Mouse (Mus musculus): ENCODE results near the gene Scn8a. TPM values are rescaled to one million over a fixed set of nuclear protein-coding genes. Genes with fewer than 3 reads are reported as not detected.

Scn8a gene
- polyA plus RNA-seq, 1 experiment from 2014 or later, result 0.73 TPM

DNA sequence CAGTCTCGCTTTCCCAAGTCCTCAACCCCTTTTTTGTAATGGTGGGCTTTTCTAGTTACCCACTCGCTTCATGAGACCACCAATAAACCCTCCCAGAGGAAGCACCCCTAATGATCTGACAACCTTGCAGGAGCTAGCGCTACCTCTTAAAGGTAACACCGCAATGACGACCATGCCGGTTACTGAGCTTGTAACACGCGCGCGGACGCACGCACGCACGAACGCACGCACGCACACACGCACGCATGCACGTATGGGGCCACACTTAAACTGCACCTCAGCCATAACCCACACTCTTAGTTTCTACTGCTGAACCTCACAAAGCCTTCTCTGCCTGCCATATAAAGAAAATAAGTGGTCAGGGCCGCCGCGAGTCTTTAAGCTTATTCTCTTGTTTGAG, 26.8 kb downstream of the Scn8a start:
- WGBS, result 97% methylated on average over 23 of the region's 23 CpGs
- H3K4me3 ChIP-seq (ENCODE audit: low read depth, low read length), result no peak overlapping the region

GRCm38 (mm10) chr15:100903811-100904210, 34.2 kb downstream of the Scn8a start:
- WGBS, result 77% methylated on average over 9 of the region's 9 CpGs
- Histone ChIP-seq H3K9ac (ENCODE audit: low read depth, low read length) (no peak overlapping the region), H3K36me3 (ENCODE audit: control insufficient read depth, insufficient read depth, low read length) (no peaks in the 10 kb centered on the region), H3K9me3 (ENCODE audit: control insufficient read depth, low read length) (no peaks in the 10 kb centered on the region), H3K4me1 (replicated peaks; ENCODE audit: control insufficient read depth, insufficient read depth, low read length) (no peaks in the 10 kb centered on the region), H3K27me3 (replicated peaks; ENCODE audit: control insufficient read depth, insufficient read depth, low read length) (no peaks in the 10 kb centered on the region), H3K27ac (ENCODE audit: low read depth, low read length) (no peak overlapping the region), H3K4me2 (no peak overlapping the region), H3K4me3 (ENCODE audit: low read depth, low read length) (no peak overlapping the region)
- ATAC-seq (replicated peaks; ENCODE audit: low FRiP score) (no peak), DNase-seq (ENCODE audit: low spot score) (no peak)

More for the DNA sequence above, 26.8 kb downstream of the Scn8a start:
- H3K27me3 ChIP-seq (replicated peaks; ENCODE audit: control insufficient read depth, insufficient read depth, low read length), result no peaks in the 10 kb centered on the region
- no peak overlapping the region for H3K9ac ChIP-seq (ENCODE audit: low read depth, low read length)
- no peaks in the 10 kb centered on the region for H3K36me3 ChIP-seq (ENCODE audit: control insufficient read depth, insufficient read depth, low read length)
- no peaks in the 10 kb centered on the region for H3K9me3 ChIP-seq (ENCODE audit: control insufficient read depth, low read length)
- DNase-seq (ENCODE audit: low spot score) (no peak), ATAC-seq (replicated peaks; ENCODE audit: low FRiP score) (no peak)
- no peaks in the 10 kb centered on the region for H3K4me1 ChIP-seq (replicated peaks; ENCODE audit: control insufficient read depth, insufficient read depth, low read length)
- H3K4me2 ChIP-seq, result no peak overlapping the region
- no peak overlapping the region for H3K27ac ChIP-seq (ENCODE audit: low read depth, low read length)

DNA sequence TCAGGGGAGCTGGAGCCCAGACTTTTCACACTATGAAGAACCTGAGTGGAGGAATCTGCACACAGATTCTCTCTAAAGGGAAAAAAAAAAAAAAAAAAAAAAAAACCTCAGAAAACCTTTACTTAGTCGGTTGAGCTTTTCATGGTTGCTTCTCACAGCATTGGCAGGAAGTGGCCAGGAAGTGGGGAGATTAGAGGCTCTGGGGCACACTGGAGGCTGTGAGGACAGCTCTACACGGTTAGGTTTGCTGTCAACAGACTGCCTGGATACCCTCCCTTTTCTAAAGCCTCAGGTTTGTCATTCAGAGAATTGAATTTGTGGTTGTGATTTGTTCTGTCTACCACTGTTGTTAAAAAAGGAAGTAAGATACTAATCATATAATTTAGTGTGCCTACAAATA, 35.3 kb downstream of the Scn8a start:
- no peaks in the 10 kb centered on the region for H3K9me3 ChIP-seq (ENCODE audit: control insufficient read depth, low read length)
- H3K27ac ChIP-seq (ENCODE audit: low read depth, low read length), result no peak overlapping the region
- no peaks in the 10 kb centered on the region for H3K27me3 ChIP-seq (replicated peaks; ENCODE audit: control insufficient read depth, insufficient read depth, low read length)
- H3K36me3 ChIP-seq (ENCODE audit: control insufficient read depth, insufficient read depth, low read length), result no peaks in the 10 kb centered on the region
- H3K9ac ChIP-seq (ENCODE audit: low read depth, low read length), result no peak overlapping the region
- ATAC-seq (replicated peaks; ENCODE audit: low FRiP score), result no peak
- H3K4me2 ChIP-seq, result no peak overlapping the region
- no peaks in the 10 kb centered on the region for H3K4me1 ChIP-seq (replicated peaks; ENCODE audit: control insufficient read depth, insufficient read depth, low read length)
- WGBS, result 10% methylated on average over 2 of the region's 2 CpGs
- no peak for DNase-seq (ENCODE audit: low spot score)
- H3K4me3 ChIP-seq (ENCODE audit: low read depth, low read length), result no peak overlapping the region

GRCm38 (mm10) chr15:100905751-100906150, 36.1 kb downstream of the Scn8a start:
- Histone ChIP-seq H3K4me1 (replicated peaks; ENCODE audit: control insufficient read depth, insufficient read depth, low read length) (no peaks in the 10 kb centered on the region), H3K9me3 (ENCODE audit: control insufficient read depth, low read length) (no peaks in the 10 kb centered on the region), H3K36me3 (ENCODE audit: control insufficient read depth, insufficient read depth, low read length) (no peaks in the 10 kb centered on the region), H3K9ac (ENCODE audit: low read depth, low read length) (no peak overlapping the region), H3K27ac (ENCODE audit: low read depth, low read length) (no peak overlapping the region), H3K4me2 (no peak overlapping the region), H3K4me3 (ENCODE audit: low read depth, low read length) (no peak overlapping the region), H3K27me3 (replicated peaks; ENCODE audit: control insufficient read depth, insufficient read depth, low read length) (no peaks in the 10 kb centered on the region)
- 51% methylated on average over 8 of the region's 8 CpGs for WGBS
- DNase-seq (ENCODE audit: low spot score), result no peak
- no peak for ATAC-seq (replicated peaks; ENCODE audit: low FRiP score)

- H3K9me3 ChIP-seq (ENCODE audit: control insufficient read depth, low read length), result no peaks in the 10 kb centered on the region
- no peaks in the 10 kb centered on the region; the same call in 1 of the 2 replicates for H3K27me3 ChIP-seq (replicated peaks; ENCODE audit: control insufficient read depth, insufficient read depth, low read length)
- H3K36me3 ChIP-seq (ENCODE audit: control insufficient read depth, insufficient read depth, low read length), result no peaks in the 10 kb centered on the region
- H3K27ac ChIP-seq (ENCODE audit: low read depth, low read length), result no peak overlapping the region
- WGBS, result 58% methylated on average over 3 of the region's 3 CpGs
- H3K4me2 ChIP-seq, result no peak overlapping the region
- H3K9ac ChIP-seq (ENCODE audit: low read depth, low read length), result no peak overlapping the region
- no peak for ATAC-seq (replicated peaks; ENCODE audit: low FRiP score)
- no peaks in the 10 kb centered on the region for H3K4me1 ChIP-seq (replicated peaks; ENCODE audit: control insufficient read depth, insufficient read depth, low read length)
- no peak overlapping the region for H3K4me3 ChIP-seq (ENCODE audit: low read depth, low read length)
- DNase-seq (ENCODE audit: low spot score), result no peak
Measured at GRCm38 (mm10) chr15:100908817-100909216, 39.2 kb downstream of the Scn8a start.

DNA sequence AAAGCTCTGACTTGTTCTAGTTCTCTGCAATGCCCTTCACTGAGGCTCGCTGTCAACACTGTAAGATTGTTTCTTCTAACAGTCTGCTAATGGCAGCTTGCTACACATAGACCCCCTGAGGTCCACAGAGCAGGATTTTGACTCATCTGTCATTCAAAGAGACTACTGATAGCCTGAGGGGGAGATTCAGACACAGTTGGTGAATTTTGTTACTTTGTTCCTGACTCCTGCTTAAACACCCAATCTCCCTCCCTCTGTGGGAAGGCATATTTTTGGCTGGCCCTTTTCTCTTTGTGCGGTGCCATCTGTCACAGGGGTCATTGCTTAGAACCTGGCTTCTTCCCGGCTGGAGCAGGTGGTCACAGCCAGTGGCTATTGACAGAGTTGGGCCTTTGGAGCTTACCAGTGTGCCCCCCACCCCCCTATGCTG, 40.1 kb downstream of the Scn8a start:
- Histone ChIP-seq H3K27ac (ENCODE audit: low read depth, low read length) (no peak overlapping the region), H3K27me3 (replicated peaks; ENCODE audit: control insufficient read depth, insufficient read depth, low read length) (no peaks in the 10 kb centered on the region; the same call in 1 of the 2 replicates), H3K4me2 (no peak overlapping the region), H3K9me3 (ENCODE audit: control insufficient read depth, low read length) (no peaks in the 10 kb centered on the region), H3K36me3 (ENCODE audit: control insufficient read depth, insufficient read depth, low read length) (no peaks in the 10 kb centered on the region), H3K9ac (ENCODE audit: low read depth, low read length) (no peak overlapping the region), H3K4me1 (replicated peaks; ENCODE audit: control insufficient read depth, insufficient read depth, low read length) (no peaks in the 10 kb centered on the region; the same call in 1 of the 2 replicates), H3K4me3 (ENCODE audit: low read depth, low read length) (no peak overlapping the region)
- WGBS, result 57% methylated on average over 3 of the region's 3 CpGs
- ATAC-seq (replicated peaks; ENCODE audit: low FRiP score) (no peak), DNase-seq (ENCODE audit: low spot score) (no peak)

DNA sequence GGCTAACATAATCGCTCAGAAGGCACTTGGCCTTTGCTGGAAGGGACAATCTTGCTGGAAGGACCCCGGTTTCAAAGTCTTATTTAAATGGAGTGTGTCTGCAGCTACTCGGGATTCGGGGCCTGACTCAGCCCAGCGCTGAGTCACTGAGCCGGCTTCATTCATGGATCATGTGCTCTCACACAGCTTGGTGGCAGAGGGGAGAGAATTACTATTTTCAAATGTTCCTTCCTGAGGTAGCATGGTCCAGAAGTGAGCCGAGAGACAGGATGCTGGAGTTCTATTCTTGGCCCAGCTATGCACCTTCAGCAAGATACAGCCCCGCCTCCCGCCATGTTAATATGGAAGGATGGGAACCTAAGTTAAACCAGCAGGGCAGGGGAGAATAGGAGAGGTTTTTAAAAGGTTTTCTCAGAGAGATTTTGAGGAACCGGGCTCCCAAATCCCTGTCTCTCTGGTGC, 40.8 kb downstream of the Scn8a start:
- no peaks in the 10 kb centered on the region; the same call in 1 of the 2 replicates for H3K4me1 ChIP-seq (replicated peaks; ENCODE audit: control insufficient read depth, insufficient read depth, low read length)
- H3K9ac ChIP-seq (ENCODE audit: low read depth, low read length), result no peak overlapping the region
- H3K9me3 ChIP-seq (ENCODE audit: control insufficient read depth, low read length), result no peaks in the 10 kb centered on the region
- 74% methylated on average over 10 of the region's 10 CpGs for WGBS
- no peaks in the 10 kb centered on the region for H3K36me3 ChIP-seq (ENCODE audit: control insufficient read depth, insufficient read depth, low read length)
- no peak overlapping the region for H3K4me3 ChIP-seq (ENCODE audit: low read depth, low read length)
- no peak for DNase-seq (ENCODE audit: low spot score)
- peaks cover 2% of the 10 kb centered on the region; the same call in 1 of the 2 replicates for H3K27me3 ChIP-seq (replicated peaks; ENCODE audit: control insufficient read depth, insufficient read depth, low read length)
- no peak for ATAC-seq (replicated peaks; ENCODE audit: low FRiP score)
- no peak overlapping the region for H3K27ac ChIP-seq (ENCODE audit: low read depth, low read length)
- no peak overlapping the region for H3K4me2 ChIP-seq

DNA sequence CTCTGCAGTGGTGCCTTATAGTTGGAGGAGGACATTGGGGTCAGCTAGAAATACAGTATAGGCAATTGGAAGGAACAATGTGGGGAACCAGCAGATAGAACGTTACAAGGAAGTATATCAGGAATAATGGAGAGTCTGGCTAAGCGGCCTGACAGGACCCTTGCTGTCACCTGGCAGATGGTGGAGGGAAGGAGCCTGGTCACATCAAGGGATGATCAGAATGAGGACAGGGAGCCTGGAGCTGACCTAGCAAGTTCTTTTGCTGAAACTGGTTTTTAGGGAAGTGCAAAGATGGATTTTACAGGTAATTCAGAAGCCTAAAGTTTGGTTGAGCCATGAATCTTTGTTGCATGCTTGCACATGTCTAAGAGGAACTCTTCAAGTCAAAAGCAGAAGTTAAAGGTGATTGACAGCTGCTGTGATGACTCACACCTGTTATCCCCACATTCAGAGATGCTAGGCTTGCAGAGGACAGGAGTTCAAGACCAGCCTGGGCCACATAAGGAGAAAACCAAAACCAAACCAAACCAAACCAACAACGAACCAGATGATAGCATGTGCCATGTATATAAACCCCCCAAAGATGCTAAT, 43.1 kb downstream of the Scn8a start:
- Histone ChIP-seq H3K4me2 (no peak overlapping the region), H3K4me1 (replicated peaks; ENCODE audit: control insufficient read depth, insufficient read depth, low read length) (no peaks in the 10 kb centered on the region; the same call in 1 of the 2 replicates), H3K4me3 (ENCODE audit: low read depth, low read length) (no peak overlapping the region), H3K9ac (ENCODE audit: low read depth, low read length) (no peak overlapping the region), H3K27me3 (replicated peaks; ENCODE audit: control insufficient read depth, insufficient read depth, low read length) (peaks cover 2% of the 10 kb centered on the region; the same call in 1 of the 2 replicates), H3K36me3 (ENCODE audit: control insufficient read depth, insufficient read depth, low read length) (no peaks in the 10 kb centered on the region), H3K9me3 (ENCODE audit: control insufficient read depth, low read length) (no peaks in the 10 kb centered on the region), H3K27ac (ENCODE audit: low read depth, low read length) (no peak overlapping the region)
- ATAC-seq (replicated peaks; ENCODE audit: low FRiP score), result no peak
- 71% methylated on average over 3 of the region's 3 CpGs for WGBS
- DNase-seq (ENCODE audit: low spot score), result no peak

- Histone ChIP-seq H3K4me2 (peak overlapping the region; percentile 60), H3K27me3 (replicated peaks; ENCODE audit: control insufficient read depth, insufficient read depth, low read length) (peaks cover 5% of the 10 kb centered on the region; the same call in 1 of the 2 replicates), H3K9ac (ENCODE audit: low read depth, low read length) (no peak overlapping the region), H3K27ac (ENCODE audit: low read depth, low read length) (no peak overlapping the region), H3K4me3 (ENCODE audit: low read depth, low read length) (peak overlapping the region; percentile 17; the same call in 1 of the 2 replicates), H3K9me3 (ENCODE audit: control insufficient read depth, low read length) (no peaks in the 10 kb centered on the region), H3K36me3 (ENCODE audit: control insufficient read depth, insufficient read depth, low read length) (no peaks in the 10 kb centered on the region), H3K4me1 (replicated peaks; ENCODE audit: control insufficient read depth, insufficient read depth, low read length) (no peaks in the 10 kb centered on the region; the same call in 1 of the 2 replicates)
- DNase-seq (ENCODE audit: low spot score) (no peak), ATAC-seq (replicated peaks; ENCODE audit: low FRiP score) (no peak)
- WGBS, result 2% methylated on average over 24 of the region's 24 CpGs
Measured at GRCm38 (mm10) chr15:100914734-100915242, 45.1 kb downstream of the Scn8a start.
